Mouse (Mus musculus) midbrain, embryonic 14.5 days (tissue): Measurements from ENCODE around the gene Zfp697. TPM values are rescaled to one million over a fixed set of nuclear protein-coding genes. Genes with fewer than 3 reads are reported as not detected.
"Not testable (repeated sequence)": the region's sequence is repeated elsewhere in the genome, so short reads cannot be mapped to it uniquely, and the experiment has no call there.

ENCODE experiments used
- ATAC-seq: fragments of 200-750 bp; cut with Nextera tagmentation; 2 replicates; pipeline ENCODE4 v1.8.0; 2017; ENCODE audit warnings: moderate number of reproducible peaks, moderate library complexity; ENCODE audit not compliant: low FRiP score, low TSS enrichment
- DNase-seq: peaks from one replicate; pipeline ENCODE4 v3.0.0-alpha.2; 2015
- H3K27ac ChIP-seq: fragments of 300-500 bp; sonication (generic); replicated peaks from 2 replicates; pipeline ENCODE4 v1.5.1; 2014; ENCODE audit warnings: mild to moderate bottlenecking, low read depth, low read length, moderate library complexity
- H3K27me3 ChIP-seq: fragments of 300-500 bp; sonication (generic); 2 replicates; pipeline ENCODE4 v1.6.1; 2014; ENCODE audit warnings: low read length, control low read depth, mixed read lengths; ENCODE audit not compliant: control insufficient read depth, insufficient read depth
- H3K36me3 ChIP-seq: fragments of 300-500 bp; sonication (generic); 2 replicates; pipeline ENCODE4 v1.6.1; 2014; ENCODE audit warnings: low read length, control low read depth; ENCODE audit not compliant: control insufficient read depth, insufficient read depth
- H3K4me1 ChIP-seq: fragments of 300-500 bp; sonication (generic); 2 replicates; pipeline ENCODE4 v1.6.1; 2014; ENCODE audit warnings: mild to moderate bottlenecking, antibody characterized with exemption, low read length, control low read depth; ENCODE audit not compliant: control insufficient read depth, insufficient read depth
- H3K4me2 ChIP-seq: fragments of 300-500 bp; sonication (generic); 2 replicates; pipeline ENCODE4 v1.6.1; 2014; ENCODE audit warnings: mild to moderate bottlenecking, low read length, moderate library complexity
- H3K4me3 ChIP-seq: fragments of 300-500 bp; sonication (generic); replicated peaks from 2 replicates; pipeline ENCODE4 v1.5.1; 2014; ENCODE audit warnings: low read depth, low read length
- H3K9ac ChIP-seq: fragments of 300-500 bp; sonication (generic); replicated peaks from 2 replicates; pipeline ENCODE4 v1.6.1; 2014; ENCODE audit warnings: mild to moderate bottlenecking, low read length, moderate library complexity
- H3K9me3 ChIP-seq: fragments of 300-500 bp; sonication (generic); 2 replicates; pipeline ENCODE4 v1.6.1; 2016; ENCODE audit warnings: low read length, control low read depth, mixed read lengths; ENCODE audit not compliant: control insufficient read depth
- WGBS: fragments of 180-500 bp; shearing (Covaris S2); extraction: QIAGEN DNeasy Blood & Tissue Kit; methylation state at CpG from one replicate; pipeline ENCODE4 v1.1.7; 2014; 5-methylcytosine and 5-hydroxymethylcytosine counted together
- polyA plus RNA-seq: library from polyadenylated mRNA; unstranded; fragments of >200 nt; fragmentation: Nextera tagmentation; extraction: Ambion mirVana; gene quantifications from 2 replicates; pipeline ENCODE4 v1.2.1, GENCODE M21; 2014

Gene Zfp697
- polyA plus RNA-seq, 1 experiment from 2014 or later: 21.3 TPM

GRCm38 (mm10) chr3:98442245-98442644 lies 60.0 kb downstream of the Zfp697 start:
- H3K36me3 ChIP-seq, H3K27me3 ChIP-seq, H3K27ac ChIP-seq, H3K4me2 ChIP-seq, DNase-seq, H3K9ac ChIP-seq, ATAC-seq, H3K4me1 ChIP-seq, H3K9me3 ChIP-seq, H3K4me3 ChIP-seq: not testable (repeated sequence)
- 47% methylated on average over 3 of the region's 3 CpGs for WGBS

- not testable (repeated sequence) for H3K4me3 ChIP-seq, H3K27ac ChIP-seq, H3K36me3 ChIP-seq, H3K9ac ChIP-seq, DNase-seq, H3K4me1 ChIP-seq, H3K4me2 ChIP-seq, H3K27me3 ChIP-seq, H3K9me3 ChIP-seq
- ATAC-seq: peak; percentile 53; the same call in 1 of the 2 replicates
- WGBS: 11% methylated on average over 3 of the region's 3 CpGs
Observed at GRCm38 (mm10) chr3:98443149-98443779, 61.0 kb downstream of the Zfp697 start.

- H3K4me1 ChIP-seq, ATAC-seq, H3K9ac ChIP-seq, H3K4me2 ChIP-seq, DNase-seq, H3K27me3 ChIP-seq, H3K9me3 ChIP-seq, H3K27ac ChIP-seq, H3K36me3 ChIP-seq, H3K4me3 ChIP-seq: not testable (repeated sequence)
- WGBS: no CpG with 5 or more reads among the region's 1 CpGs
Observed at GRCm38 (mm10) chr3:98443924-98444323, 61.7 kb downstream of the Zfp697 start.

DNA sequence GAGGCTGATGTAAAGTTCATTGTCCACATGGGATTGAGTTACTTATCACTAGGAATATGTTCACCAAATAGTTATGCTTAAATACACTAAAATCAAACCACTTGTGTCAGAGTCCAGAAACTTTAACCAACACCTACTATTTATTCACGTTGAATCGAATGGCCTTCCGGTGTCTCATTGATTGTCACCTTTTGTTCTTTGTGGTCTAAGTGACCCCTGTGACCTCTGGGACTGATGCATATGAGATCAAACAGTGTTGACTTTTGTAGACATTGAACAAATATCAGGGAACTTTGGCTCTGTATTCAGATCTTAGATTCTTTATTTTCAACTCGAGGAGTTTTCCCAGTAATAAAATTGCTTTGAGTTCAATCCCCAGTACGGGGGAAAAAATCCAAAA lies 71.5 kb downstream of the Zfp697 start:
- ATAC-seq, H3K4me2 ChIP-seq, H3K4me1 ChIP-seq, H3K27me3 ChIP-seq, H3K9me3 ChIP-seq, H3K9ac ChIP-seq, DNase-seq, H3K27ac ChIP-seq, H3K36me3 ChIP-seq, H3K4me3 ChIP-seq: not testable (repeated sequence)
- 60% methylated on average over 5 of the region's 5 CpGs for WGBS

- no CpG with 5 or more reads among the region's 1 CpGs for WGBS
- not testable (repeated sequence) for DNase-seq, H3K9me3 ChIP-seq, H3K27ac ChIP-seq, H3K9ac ChIP-seq, H3K27me3 ChIP-seq, ATAC-seq, H3K4me1 ChIP-seq, H3K4me2 ChIP-seq, H3K4me3 ChIP-seq, H3K36me3 ChIP-seq
Observed at GRCm38 (mm10) chr3:98457026-98457425, 74.8 kb downstream of the Zfp697 start, which contains the start of gene Gm4450. Gm4450 (minus strand) TSS chr3:98457126.

GRCm38 (mm10) chr3:98469323-98469722 lies 87.1 kb downstream of the Zfp697 start:
- H3K9me3 ChIP-seq, H3K36me3 ChIP-seq, H3K9ac ChIP-seq, H3K27me3 ChIP-seq, H3K4me3 ChIP-seq, DNase-seq, H3K4me1 ChIP-seq, ATAC-seq, H3K27ac ChIP-seq, H3K4me2 ChIP-seq: not testable (repeated sequence)
- WGBS: 80% methylated on average over 1 of the region's 2 CpGs

DNA sequence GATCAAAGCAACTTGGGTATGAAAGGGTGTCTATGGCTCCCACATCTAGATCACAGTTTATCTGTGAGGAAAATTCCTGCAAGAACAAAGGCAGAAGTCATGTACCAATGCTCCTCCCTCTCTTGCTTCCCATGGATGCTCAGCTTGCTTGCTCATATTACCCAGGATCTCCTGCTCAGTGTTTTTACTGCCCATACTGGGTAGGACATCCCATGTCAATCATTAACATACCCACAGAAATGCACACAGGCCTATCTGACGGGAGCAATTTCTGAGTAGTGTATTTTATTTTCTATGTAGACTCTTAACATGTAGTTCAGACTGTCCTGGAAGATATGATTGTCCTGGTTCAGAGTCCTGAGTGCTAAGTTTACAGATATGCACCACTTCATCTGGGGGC lies 88.8 kb downstream of the Zfp697 start:
- not testable (repeated sequence) for H3K4me3 ChIP-seq, H3K36me3 ChIP-seq, H3K27ac ChIP-seq, H3K27me3 ChIP-seq, H3K4me2 ChIP-seq, DNase-seq, ATAC-seq, H3K9ac ChIP-seq, H3K9me3 ChIP-seq, H3K4me1 ChIP-seq
- WGBS: no CpG with 5 or more reads among the region's 1 CpGs

GRCm38 (mm10) chr3:98471499-98471898 lies 89.2 kb downstream of the Zfp697 start:
- H3K27ac ChIP-seq, H3K9ac ChIP-seq, DNase-seq, H3K4me3 ChIP-seq, H3K4me1 ChIP-seq, H3K27me3 ChIP-seq, H3K9me3 ChIP-seq, H3K36me3 ChIP-seq, ATAC-seq, H3K4me2 ChIP-seq: not testable (repeated sequence)

- not testable (repeated sequence) for H3K27ac ChIP-seq, H3K9me3 ChIP-seq, ATAC-seq, DNase-seq, H3K9ac ChIP-seq, H3K27me3 ChIP-seq, H3K4me1 ChIP-seq, H3K4me3 ChIP-seq, H3K4me2 ChIP-seq, H3K36me3 ChIP-seq
Observed at GRCm38 (mm10) chr3:98494184-98494583, 111.9 kb downstream of the Zfp697 start.
